Mouse (Mus musculus) cerebellum, postnatal 14 days (tissue): ENCODE data around the gene Pebp1.

Source experiments
- DNase-seq, 2 experiments: peaks; one replicate each; pipeline ENCODE4 v3.0.0; 2021; ENCODE audit warnings: mixed read lengths in 2 of 2

Gene Pebp1

DNA sequence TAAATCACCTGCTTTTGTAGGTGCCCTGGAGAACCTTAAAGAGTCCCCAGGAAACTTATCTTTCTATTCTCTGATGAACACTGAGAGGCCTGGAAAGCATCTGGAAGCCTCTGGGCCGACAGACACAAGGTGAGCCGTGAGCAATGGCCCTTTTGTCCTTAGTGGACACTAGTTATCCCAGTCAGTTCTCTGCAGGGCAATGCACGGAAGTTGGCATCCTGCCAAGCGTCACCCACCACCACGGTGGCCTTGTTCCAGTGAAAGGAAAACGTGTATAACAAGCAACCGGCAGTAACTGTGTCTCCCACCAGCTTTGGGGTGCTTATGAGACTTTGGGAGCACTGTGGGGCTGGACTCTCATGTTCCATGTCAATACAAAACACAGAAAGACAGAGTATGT is 2.7 kb downstream of the Pebp1 start:
- no peak for DNase-seq

DNA sequence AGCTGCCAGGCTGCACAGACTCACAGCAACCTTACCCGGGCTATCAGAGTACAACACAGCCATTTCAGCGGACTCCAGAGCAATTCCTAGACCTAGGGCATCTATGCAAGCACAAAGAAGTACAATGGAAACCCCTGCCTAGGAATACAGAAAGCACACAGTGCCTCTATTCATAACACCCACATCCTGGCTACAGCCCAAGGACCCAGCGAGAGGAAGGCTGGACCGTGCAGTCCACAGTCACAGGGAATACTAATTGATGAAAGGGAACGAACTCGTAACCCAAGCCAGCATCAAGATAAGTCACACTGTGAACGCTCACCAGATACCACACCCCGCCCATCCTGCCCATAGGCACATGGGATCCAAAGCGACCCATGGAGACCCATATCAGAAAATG is 3.4 kb downstream of the Pebp1 start:
- DNase-seq = peak in 1 of 2 experiments; percentile 43

DNA sequence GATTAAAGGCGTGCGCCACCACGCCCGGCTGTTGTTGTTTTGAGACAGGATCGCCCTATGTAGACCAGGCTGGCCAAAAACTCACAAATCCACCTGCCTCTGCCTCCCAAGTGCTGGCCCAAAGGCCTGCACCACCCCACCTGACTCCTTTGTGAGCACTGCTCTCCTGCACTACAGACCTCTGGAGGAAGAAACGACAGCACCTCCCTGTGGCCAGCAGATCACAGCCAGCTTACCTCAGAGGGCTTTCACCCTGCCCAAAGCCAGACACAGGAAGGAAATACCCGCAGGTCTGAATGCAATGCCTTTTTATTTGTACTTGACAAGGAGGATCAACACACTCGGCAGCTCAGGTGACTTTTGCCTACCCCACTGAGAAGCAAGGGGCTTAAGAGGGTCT is 5.1 kb downstream of the Pebp1 start:
- no peak for DNase-seq

DNA sequence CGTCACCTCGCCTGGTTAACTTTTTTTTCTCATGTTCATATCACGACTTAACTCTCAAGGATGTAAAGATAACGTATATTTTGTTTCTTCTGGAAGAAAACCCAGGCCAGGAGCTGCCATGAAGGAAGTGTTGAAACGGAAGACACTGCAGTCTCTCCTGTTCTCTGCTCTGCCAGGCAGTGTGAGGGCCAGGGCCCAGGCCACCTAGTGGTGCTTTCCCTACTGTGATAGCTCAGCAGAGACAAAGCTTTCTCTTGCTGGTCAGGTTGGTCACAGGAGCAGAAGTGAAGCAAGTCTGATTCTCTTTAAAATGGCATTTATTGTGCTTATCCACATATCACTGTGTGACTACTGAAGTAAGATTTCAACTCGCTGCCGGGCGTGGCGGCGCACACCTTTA is 5.9 kb downstream of the Pebp1 start:
- DNase-seq = no peak

DNA sequence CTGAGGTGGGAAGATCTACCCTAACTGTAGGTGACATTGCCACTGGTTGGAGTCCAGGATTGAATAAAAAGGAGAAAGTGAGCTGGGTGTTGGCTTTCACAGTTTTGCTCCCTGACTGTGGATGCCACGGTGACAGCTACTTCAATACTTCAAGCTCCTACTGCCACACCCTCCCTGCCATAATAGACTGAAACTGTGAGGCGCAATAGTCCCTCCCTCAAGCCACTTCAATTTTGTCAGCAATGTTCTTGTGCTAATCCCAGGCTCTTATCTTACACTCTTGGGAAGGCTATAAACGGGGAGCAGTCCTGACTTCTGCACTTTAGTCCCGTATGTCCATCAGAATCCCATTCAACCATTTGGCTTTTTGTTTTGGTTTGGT is 7.8 kb downstream of the Pebp1 start:
- no peak for DNase-seq

DNA sequence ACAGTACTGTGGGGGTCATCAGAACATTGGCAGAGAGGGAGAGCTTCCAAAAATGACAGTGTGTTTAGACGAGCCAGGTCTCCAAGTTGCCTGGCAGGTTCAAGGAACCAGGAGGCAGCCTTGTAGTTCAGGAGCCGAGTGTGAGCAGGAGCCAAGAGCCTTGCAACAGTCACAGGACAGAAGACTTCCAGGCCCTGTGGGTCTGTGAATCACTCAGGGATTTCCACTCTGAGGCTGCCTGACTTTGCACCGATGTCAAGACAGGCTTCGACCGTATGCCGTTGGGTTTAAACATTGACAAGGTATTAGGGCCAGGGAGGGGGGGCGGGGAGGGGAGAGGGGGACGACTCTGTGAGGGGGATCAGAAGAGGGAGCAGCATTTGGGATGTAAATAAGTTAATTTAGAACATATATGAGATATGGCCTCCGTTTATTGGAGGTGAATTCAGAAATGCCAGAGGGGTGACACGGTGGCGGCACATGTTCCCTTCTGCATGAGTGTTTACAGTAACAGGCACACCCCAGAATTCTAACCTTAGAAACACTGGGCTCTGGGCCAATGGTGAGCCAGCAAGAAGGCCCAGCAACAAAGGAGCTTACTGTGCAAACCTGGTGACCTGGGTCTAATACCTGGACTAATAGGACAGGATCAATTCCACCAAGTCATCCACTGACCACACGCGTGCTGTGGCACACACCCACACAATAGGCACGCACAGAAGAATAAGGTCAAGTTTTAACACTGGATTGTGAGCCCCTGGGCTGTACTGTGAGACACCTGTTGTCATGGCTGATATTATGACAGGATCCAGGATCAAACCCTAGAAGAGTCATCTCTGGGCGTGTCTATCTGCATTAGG is 8.4 kb downstream of the Pebp1 start:
- no peak for DNase-seq

DNA sequence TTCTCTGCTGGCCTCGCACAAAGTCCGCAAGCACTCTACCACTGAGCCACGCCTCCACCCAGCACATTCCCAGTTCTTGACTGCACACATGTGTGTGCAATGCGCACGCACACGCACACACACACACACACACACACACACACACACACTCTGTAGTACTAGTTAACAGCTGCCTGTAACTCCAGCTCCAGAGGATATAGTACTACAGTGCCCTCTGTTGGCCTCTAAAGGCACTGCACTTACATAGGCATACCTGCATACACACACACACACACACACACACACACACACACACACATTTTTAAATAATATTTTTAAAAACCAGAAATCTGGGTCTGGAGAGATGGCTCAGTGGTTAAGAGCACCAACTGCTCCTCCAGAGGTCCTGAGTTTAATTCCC is 9.6 kb downstream of the Pebp1 start:
- peak in 1 of 2 experiments; percentile 41 for DNase-seq

DNA sequence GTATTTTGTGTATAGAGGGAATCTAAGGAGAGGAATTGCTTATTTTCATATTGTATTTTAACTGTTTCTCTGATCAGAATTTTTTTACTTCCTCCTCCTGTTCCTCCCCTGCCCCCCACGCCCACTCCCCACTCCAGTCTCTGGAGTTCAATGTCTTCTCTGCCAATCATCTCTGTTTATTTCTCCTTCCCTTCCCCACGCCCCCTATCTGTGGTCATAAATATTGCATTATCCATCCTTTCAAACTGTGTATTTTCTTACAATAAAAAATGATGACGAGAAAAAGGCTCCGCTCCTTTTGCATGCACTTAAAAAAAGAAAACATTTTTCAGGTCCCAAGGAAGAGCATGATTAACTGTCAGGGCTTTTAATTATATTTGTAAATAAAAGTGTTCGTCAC is 12.6 kb downstream of the Pebp1 start:
- DNase-seq = peak in 1 of 2 experiments; percentile 42

DNA sequence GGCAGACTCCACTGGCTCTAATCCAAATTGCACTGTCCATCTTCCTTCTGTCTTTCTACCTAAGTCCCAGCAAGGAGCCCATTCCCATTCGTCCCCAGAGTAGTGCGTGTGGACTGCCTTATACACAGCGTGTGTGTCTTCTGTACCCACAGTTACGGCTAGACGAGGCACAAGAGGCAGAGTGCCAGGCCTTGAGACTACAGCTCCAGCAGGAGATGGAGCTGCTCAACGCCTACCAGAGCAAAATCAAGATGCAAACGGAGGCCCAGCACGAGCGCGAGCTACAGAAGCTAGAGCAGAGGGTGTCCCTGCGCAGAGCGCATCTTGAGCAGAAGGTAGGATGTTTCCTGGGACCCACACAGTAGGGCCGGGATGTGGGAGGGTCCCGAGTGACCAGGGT is 15.5 kb downstream of the Pebp1 start:
- DNase-seq = peak; percentile 46 to 48

DNA sequence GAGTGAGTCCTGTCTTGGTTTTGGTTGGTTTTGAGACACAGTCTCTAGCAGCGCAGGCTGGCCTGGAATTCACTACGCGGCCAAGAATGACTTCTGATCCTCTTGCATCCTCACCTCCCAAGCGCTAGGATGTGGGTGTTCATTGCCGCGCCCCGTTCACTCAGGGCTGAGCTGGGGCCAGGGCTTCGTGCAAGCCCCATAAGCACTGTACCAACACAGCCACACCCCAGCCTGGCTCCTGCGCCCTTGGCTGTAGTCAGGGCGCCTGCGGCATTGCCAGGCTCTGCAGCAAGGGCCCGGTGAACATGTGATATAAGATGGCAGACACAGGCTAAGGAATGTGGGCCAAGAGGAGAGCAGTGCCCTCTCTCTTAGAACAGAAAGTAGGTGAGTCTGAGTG is 18.0 kb downstream of the Pebp1 start:
- no peak for DNase-seq

DNA sequence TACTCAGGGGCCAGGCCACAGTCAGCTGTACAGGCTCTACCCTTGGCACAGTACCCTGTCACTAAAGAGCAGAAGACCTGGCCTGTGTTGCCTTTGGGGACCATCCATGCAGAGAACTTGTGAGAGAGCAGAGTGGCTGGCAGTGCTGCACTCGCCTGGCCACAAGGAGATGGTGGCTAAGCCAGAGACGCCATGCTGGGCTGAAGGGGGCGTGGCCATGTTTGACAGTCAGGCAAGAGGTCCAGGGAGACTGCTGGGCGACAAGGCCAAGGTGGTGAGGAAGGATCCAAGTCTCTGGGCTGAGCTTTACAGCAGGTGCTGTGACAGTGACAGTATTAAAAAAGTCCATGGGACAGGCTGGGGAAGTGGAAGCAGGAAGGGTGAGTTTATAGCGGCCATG is 18.7 kb downstream of the Pebp1 start:
- DNase-seq = peak; percentile 55 to 74

DNA sequence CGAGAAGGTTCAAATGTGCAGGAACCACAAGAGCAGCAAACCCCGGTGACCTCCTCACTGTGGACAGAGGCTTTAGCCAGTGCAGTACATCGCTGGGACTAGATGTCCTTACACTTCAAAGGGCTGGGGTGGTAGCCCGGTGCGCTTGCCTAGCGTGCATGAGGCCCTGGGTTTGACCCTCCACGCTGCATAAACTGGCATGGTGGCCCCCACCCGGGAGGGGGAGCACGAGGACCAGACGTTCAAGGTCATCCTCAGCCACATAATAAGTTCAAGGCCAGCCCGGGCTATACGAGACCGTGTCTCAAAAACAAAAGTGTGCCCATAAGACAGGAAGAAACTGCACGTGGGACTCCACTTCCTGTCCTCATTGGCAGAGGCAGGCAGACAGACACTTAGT is 19.5 kb downstream of the Pebp1 start:
- DNase-seq = no peak

DNA sequence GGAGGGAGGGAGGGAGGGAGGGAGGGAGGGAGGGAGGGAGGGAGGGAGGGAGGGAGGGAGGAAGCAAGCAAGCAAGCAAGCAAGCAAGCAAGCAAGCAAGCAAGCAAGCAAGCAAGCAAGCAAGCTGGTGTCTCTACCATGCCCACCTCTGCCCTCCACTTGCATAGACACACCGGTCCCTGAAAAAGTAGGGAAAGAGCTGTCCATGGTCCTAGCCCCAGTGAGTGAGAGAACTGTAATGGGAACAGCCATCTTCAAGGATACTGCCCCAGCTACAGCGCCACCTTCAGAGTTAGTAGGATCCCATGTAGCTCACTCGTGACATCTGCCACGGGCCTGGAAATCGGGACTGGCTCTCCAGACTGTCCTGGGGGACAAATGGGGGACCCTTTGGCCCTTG is 22.7 kb downstream of the Pebp1 start:
- DNase-seq = no peak

DNA sequence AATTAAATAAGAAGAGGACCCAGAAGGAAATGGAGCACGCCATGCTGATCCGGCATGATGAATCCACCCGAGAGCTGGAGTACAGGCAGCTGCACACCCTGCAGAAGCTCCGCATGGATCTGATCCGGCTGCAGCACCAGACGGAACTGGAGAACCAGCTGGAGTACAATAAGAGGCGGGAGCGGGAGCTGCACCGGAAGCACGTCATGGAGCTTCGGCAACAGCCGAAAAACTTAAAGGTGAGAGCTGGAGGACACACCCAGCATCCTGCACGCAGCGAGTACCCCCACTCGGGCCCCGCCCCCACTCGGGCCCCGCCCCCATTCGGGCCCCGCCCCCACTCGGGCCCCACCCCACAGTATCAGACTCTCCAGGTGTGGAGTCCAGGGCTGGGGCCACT is 23.9 kb downstream of the Pebp1 start:
- DNase-seq = no peak

DNA sequence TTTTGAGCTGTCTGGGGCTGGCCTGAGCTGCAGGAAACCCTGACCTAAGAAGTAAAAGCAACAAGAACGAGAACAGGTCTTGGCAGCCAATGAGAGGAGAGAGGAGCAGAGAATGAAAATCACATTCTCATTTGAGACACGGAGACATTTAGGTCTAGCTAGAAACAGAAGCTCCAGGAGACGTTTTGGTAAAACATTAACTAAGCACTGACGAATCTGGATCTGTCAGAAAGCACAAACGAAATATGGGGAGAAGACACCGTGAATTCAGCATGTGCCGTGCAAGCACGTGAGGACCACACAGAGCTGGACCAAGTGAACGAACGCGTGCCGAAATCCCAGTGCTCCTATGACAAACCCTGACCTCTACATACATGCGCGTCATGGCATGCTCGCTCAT is 29.1 kb downstream of the Pebp1 start:
- DNase-seq = no peak

DNA sequence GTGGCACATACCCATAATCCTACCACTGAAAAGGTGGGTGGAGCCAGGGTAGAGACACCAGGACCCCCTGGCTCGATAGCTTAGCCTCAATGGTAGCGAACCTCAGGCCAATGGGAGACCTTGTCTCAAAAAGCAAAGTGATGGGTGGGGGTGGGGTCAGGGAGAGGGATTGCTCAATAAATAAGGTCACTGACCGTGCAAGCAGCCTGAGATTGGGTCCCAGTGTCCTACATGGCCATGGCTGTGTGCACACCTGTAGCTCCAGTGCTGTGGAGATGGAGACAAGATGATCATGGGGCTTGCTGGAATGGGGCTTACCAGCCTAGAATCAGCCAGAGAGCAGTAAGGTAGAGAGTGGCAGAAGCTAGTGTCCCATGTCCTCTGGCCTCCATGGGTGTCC is 35.7 kb downstream of the Pebp1 start:
- no peak for DNase-seq

DNA sequence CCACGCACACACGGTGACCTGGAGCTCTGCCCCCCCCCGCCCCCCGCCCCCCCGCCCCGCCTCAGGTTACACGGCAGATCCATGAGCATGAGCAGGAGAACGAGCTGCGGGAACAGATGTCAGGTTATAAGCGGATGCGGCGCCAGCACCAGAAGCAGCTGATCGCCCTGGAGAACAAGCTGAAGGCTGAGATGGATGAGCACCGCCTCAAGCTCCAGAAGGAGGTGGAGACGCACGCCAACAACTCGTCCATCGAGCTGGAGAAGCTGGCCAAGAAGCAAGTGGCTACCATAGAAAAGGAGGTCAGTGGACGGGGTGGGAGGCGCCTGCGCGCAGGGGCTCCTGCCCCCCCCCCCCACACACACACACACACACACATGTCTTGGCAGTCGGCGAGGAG is 36.6 kb downstream of the Pebp1 start:
- DNase-seq = peak; percentile 35 to 57

DNA sequence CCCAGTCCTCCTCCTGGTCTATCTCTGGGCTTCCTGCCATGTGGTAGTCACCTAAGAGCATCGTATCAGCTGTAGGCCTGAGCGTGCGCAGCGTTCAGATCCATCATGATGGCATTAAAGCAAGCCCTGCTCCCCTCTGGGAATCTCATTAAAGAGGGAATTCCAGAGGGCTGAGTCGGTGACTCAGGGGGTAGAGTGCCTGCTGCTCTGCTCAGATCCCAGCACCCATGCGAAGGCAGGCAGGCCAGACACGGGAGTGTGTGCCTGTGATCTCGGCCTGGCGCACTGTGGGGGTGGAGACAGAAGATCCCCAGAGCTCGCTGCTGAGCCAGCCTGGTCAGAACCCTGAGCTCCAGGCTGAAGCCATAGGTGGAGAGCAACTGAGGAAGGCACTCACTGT is 39.1 kb downstream of the Pebp1 start:
- peak in 1 of 2 experiments; percentile 26 for DNase-seq

DNA sequence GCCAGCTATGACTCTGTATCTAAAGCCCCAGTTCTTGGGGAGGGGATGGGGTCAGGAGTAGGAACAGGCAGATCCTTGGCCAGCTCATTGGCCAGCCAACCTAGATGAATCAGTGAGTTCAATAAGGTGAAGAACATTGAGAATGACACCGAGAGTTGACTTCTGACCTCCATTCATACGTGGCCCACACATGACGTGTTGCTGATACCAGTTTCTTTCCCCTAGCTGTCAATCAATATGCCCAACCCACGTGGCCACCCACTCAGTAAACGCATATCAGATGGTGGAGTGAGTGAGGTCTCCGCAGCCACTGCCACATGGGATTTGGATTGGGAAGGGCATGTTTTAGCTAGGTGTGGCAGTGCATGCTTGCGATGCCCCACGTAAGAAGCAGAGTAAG is 42.3 kb downstream of the Pebp1 start:
- DNase-seq = no peak

DNA sequence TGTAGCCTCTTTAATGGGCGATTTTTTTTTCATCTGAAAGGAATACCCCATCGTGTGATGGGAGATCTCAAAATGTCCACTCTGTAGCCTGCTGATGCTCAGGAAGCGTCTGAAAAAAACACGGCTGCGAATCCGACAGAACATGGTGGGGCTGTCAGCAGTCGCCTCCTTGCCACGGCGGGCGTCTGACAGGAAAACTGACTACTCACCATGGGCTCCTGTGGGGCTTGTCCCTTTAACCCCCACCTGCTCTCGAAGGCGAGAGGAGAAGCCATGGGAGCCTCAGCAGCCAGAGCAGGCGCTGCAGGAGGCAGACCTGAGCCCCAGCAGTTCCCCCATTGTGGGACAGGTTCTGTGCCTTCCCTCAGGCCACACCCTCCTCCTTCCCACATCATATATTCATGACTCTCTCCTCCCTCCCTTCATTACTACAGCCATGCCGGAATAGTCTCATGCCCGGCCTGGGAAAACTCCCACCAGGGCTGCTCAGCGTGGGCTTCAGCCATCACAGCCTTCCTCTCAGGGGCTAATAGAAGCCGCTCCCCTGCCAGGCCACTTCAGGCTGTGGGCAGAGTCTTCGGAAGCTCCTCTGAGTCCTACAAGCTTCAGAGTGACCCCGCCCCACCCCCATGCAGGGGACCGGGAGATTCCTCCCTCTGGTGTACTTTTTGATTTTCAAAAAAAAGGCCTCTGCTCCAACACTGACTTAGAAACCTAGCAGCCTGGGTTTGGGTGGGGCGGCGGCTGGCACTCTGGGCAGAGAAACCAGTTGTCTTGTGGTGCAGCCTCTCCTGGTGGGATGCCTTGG is 44.5 kb downstream of the Pebp1 start:
- DNase-seq = peak; percentile 54 to 59

DNA sequence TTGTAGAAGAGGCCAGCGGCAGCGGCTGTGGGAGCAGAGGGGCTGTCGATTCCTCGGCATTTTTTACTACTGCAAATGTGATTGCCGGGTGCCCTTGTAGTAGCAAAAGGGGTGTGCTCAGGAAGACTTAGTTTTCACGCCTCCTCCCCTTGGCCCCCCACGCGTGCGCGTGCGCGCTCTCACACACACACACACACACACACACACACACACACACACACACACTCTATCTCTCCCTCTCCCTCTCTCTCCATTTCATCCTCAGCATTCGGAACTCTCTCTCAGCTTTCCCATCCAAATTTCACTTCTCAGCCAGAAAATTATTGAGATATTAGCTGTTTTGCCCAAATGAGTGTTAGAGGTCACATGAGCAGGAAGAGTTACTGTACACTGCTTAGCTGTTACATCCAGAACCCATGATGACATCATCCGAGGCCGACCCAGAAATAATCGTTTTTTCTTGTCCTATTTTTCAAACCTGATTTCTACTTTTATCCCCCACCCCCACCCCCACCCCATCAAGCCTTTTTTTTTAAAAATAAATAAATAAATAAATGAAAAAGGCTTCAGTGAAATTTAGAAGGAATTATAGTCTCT is 45.4 kb downstream of the Pebp1 start:
- DNase-seq = peak; percentile 83

DNA sequence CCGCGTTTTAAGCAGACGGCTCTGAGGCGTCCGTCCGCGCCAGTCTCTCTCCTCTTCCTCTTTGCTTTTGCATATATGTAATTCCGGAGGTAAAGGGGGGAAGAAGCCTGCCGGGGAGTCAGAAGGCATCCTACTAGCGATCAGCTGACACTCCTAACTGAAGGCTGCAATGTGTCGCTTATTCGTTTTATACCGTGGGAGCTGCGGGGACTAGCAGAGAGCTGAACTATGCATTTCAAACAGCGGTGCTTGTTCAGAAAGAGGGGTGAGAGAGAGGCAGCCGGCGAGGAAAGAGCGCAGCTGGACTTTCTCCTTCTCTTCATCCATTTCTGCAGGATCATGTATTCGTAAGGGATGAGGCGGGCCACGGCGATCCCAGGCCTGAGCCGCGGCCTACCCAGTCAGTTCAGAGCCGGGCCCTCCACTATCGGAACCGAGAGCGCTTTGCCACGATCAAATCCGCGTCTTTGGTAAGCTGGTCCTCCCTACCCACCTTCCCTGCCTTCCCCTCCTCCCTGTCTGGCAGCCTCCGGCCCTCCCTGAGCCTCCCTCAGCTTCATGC is 46.6 kb downstream of the Pebp1 start:
- DNase-seq = peak; percentile 76 to 77

DNA sequence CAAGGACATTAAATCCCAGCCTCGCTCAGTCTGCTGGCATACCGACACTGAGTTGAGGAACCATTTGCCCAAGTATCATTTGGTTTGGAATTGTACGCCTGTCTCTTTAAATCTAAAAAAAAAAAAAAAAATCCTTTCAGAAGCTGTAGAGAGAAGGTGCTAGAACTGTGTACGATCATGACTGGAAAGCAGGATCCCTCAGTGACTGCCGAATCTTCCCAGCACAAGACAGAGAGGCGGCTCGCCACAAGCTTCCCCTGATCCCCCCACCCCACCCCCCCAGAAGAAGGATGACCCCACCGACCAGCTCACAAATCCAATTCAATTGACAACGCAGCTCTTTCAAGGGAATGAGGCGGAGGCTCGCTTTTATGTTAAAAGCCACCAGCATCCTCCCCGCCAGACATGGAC is 47.1 kb downstream of the Pebp1 start:
- peak; percentile 53 to 54 for DNase-seq
